In the genomic region with DNA sequence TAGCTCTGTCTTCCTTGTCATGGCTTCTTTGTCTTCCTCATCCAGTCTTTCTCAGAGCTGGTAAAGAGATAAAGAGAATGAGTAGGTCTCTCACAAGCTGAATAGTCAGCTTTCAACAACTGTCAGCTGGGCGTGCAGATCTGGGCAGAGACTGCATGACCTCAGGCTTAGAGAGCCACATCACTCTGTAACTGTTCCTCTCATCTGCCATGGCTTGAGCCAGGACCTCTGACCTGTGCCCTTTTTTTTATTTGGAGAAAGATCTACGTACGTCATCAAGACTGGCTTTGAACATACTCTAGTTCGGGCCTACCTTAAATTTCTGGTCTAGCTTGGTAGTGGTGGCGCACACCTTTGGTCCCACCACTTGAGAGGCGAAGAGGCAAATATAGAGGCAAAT, we compare ENCODE assay signal across 15 mouse cellular contexts. TPM values are rescaled to one million over a fixed set of nuclear protein-coding genes. Genes with fewer than 3 reads are reported as not detected.
DNase-seq lines count a peak whose midpoint lies in the region; ATAC-seq and TF ChIP-seq lines count a peak whose summit lies in the region.
"Had no signal": no experiment of that assay in that cellular context is flagged by ENCODE, and none has a peak within 500 bp of the region (broad histone marks: within the 10 kb centered on the region; RNA-seq: fewer than 3 reads in every experiment).

No protein-coding gene starts in this region.

- H3K9ac ChIP-seq in kidney, embryonic 14.5 days (ENCODE audit: low read depth, low read length), result no peak overlapping the region
- no peak overlapping the region for H3K9ac ChIP-seq in midbrain, embryonic 13.5 days (replicated peaks)
- no peak overlapping the region for H3K9ac ChIP-seq in midbrain, embryonic 16.5 days (ENCODE audit: low read depth, low read length)
- H3K9ac ChIP-seq: limb, embryonic 15.5 days had no signal

- 86% methylated on average over 6 of the region's 6 CpGs for WGBS in heart, embryonic 10.5 days
- WGBS in kidney, embryonic 14.5 days, result 80% methylated on average over 6 of the region's 6 CpGs
- 96% methylated on average over 6 of the region's 6 CpGs for WGBS in kidney, adult 2 months
- WGBS in midbrain, embryonic 13.5 days, result 83% methylated on average over 6 of the region's 6 CpGs
- WGBS in midbrain, embryonic 16.5 days, result 81% methylated on average over 6 of the region's 6 CpGs

- peaks cover 56% of the 10 kb centered on the region for H3K4me1 ChIP-seq in heart, embryonic 10.5 days
- peaks cover 18% of the 10 kb centered on the region for H3K4me1 ChIP-seq in kidney, embryonic 14.5 days (ENCODE audit: control insufficient read depth, insufficient read depth, low read length)
- H3K4me1 ChIP-seq in kidney, adult 2 months (ENCODE audit: control insufficient read depth, insufficient read depth, low read length), result 0 out of 2 replicates have a peak, but pooled peaks cover 5% of the 10 kb centered on the region
- H3K4me1 ChIP-seq in midbrain, embryonic 13.5 days (replicated peaks), result peaks cover 27% of the 10 kb centered on the region
- peaks cover 9% of the 10 kb centered on the region for H3K4me1 ChIP-seq in midbrain, embryonic 16.5 days (ENCODE audit: control insufficient read depth, insufficient read depth, low read length)

- TF ChIP-seq POLR2A in kidney, adult 2 months (IDR thresholded peaks at IDR 0.05; ENCODE audit: low read depth, low read length), result no peak

- peaks cover 34% of the 10 kb centered on the region for H3K36me3 ChIP-seq in heart, embryonic 10.5 days
- peaks cover 34% of the 10 kb centered on the region for H3K36me3 ChIP-seq in kidney, embryonic 14.5 days (ENCODE audit: control insufficient read depth, insufficient read depth, low read length)
- no peaks in the 10 kb centered on the region for H3K36me3 ChIP-seq in kidney, adult 2 months (ENCODE audit: control insufficient read depth, insufficient read depth, low read length)
- H3K36me3 ChIP-seq in midbrain, embryonic 13.5 days, result no peaks in the 10 kb centered on the region
- no peaks in the 10 kb centered on the region for H3K36me3 ChIP-seq in midbrain, embryonic 16.5 days (ENCODE audit: control insufficient read depth, insufficient read depth, low read length)
- H3K36me3 ChIP-seq: limb, embryonic 15.5 days had no signal

- TF ChIP-seq CTCF in kidney, adult 2 months (conservative IDR thresholded peaks at IDR 0.05; ENCODE audit: insufficient read depth, insufficient read length, low read depth, low read length), result no peak

- no peak for ATAC-seq in kidney, embryonic 14.5 days (ENCODE audit: low FRiP score, low TSS enrichment)
- ATAC-seq in midbrain, embryonic 13.5 days, result no peak
- no peak for ATAC-seq in midbrain, embryonic 16.5 days
- no peak for ATAC-seq in inflammation-experienced regulatory T-cells, adult 6 months

- H3K27ac ChIP-seq in heart, embryonic 10.5 days, result no peak overlapping the region
- no peak overlapping the region for H3K27ac ChIP-seq in kidney, embryonic 14.5 days (ENCODE audit: low read depth, low read length)
- H3K27ac ChIP-seq in kidney, adult 2 months (ENCODE audit: insufficient read depth, low read depth, low read length), result no peak overlapping the region
- H3K27ac ChIP-seq in midbrain, embryonic 13.5 days, result no peak overlapping the region
- no peak overlapping the region for H3K27ac ChIP-seq in midbrain, embryonic 16.5 days (ENCODE audit: low read length)
- H3K27ac ChIP-seq: kidney, postnatal 0 days; limb, embryonic 15.5 days had no signal

- H3K9me3 ChIP-seq in heart, embryonic 10.5 days, result no peaks in the 10 kb centered on the region
- H3K9me3 ChIP-seq in kidney, embryonic 14.5 days (ENCODE audit: control insufficient read depth, low read length), result no peaks in the 10 kb centered on the region
- no peaks in the 10 kb centered on the region for H3K9me3 ChIP-seq in midbrain, embryonic 13.5 days
- H3K9me3 ChIP-seq in midbrain, embryonic 16.5 days (replicated peaks; ENCODE audit: control insufficient read depth, low read length, poor library complexity, severe bottlenecking), result no peaks in the 10 kb centered on the region
- H3K9me3 ChIP-seq: limb, embryonic 15.5 days had no signal

- H3K4me3 ChIP-seq in heart, embryonic 10.5 days, result 0 out of 2 replicates have a peak overlapping the region, but pooled peaks have one; percentile 93
- H3K4me3 ChIP-seq in kidney, embryonic 14.5 days (ENCODE audit: low read length), result no peak overlapping the region
- no peak overlapping the region for H3K4me3 ChIP-seq in kidney, adult 2 months (ENCODE audit: insufficient read depth, low read depth, low read length)
- no peak overlapping the region for H3K4me3 ChIP-seq in midbrain, embryonic 13.5 days (replicated peaks)
- H3K4me3 ChIP-seq in midbrain, embryonic 16.5 days (ENCODE audit: low read depth, low read length), result no peak overlapping the region

- H3K27me3 ChIP-seq in heart, embryonic 10.5 days (ENCODE audit: insufficient read depth, poor library complexity, severe bottlenecking), result no peaks in the 10 kb centered on the region
- no peaks in the 10 kb centered on the region for H3K27me3 ChIP-seq in kidney, embryonic 14.5 days (ENCODE audit: control insufficient read depth, insufficient read depth, low read length)
- no peaks in the 10 kb centered on the region for H3K27me3 ChIP-seq in kidney, adult 2 months (replicated peaks; ENCODE audit: control insufficient read depth, insufficient read depth, low read length)
- H3K27me3 ChIP-seq in midbrain, embryonic 13.5 days, result no peaks in the 10 kb centered on the region
- H3K27me3 ChIP-seq in midbrain, embryonic 16.5 days (ENCODE audit: control insufficient read depth, insufficient read depth, low read depth, low read length), result no peaks in the 10 kb centered on the region
- H3K27me3 ChIP-seq: limb, embryonic 15.5 days had no signal

- intact Hi-C loops in heart, postnatal 14 days (cut with DNase I), result no loop called here

- 0 out of 2 replicates have a peak overlapping the region, but pooled peaks have one; percentile 94 for H3K4me2 ChIP-seq in kidney, embryonic 14.5 days (replicated peaks; ENCODE audit: low read depth, low read length)
- 0 out of 2 replicates have a peak overlapping the region, but pooled peaks have one; percentile 98 for H3K4me2 ChIP-seq in midbrain, embryonic 13.5 days (replicated peaks)
- no peak overlapping the region for H3K4me2 ChIP-seq in midbrain, embryonic 16.5 days (ENCODE audit: low read length)

- no peak for DNase-seq in heart, embryonic 10.5 days (ENCODE audit: low spot score)
- DNase-seq in heart, postnatal 14 days, result no peak
- no peak for DNase-seq in kidney, adult 2 months
- no peak for DNase-seq in spleen, adult 12 weeks (ENCODE audit: low spot score)
- DNase-seq: adrenal gland, postnatal 25 days; cerebellum, adult 9-11 months; embryo, embryonic 11 days had no signal

RNA-seq across cellular contexts. Expression of a gene that starts 2.7 kb away (rescaled TPM):
- 68.1 and 70.9 TPM in 2 replicates for polyA plus RNA-seq in heart, embryonic 10.5 days (2016; fragmentation: Nextera tagmentation; extraction: Ambion mirVana)
- 10 to 100 TPM; 24.1 to 26.9 TPM for total RNA-seq in heart, postnatal 14 days (2021)
- polyA plus RNA-seq in kidney, embryonic 14.5 days (2014; fragmentation: Nextera tagmentation; extraction: Ambion mirVana), result 38.1 and 44.6 TPM in 2 replicates
- 2.6 and 3.7 TPM in 2 replicates for polyA plus RNA-seq in kidney, adult 2 months (2012; rRNA removed)
- polyA plus RNA-seq in midbrain, embryonic 13.5 days (2015; fragmentation: Nextera tagmentation; extraction: Ambion mirVana), result 14.8 and 17.4 TPM in 2 replicates
- 8.2 and 9.1 TPM in 2 replicates for polyA plus RNA-seq in midbrain, embryonic 16.5 days (2015; fragmentation: Nextera tagmentation; extraction: Ambion mirVana)
- polyA plus RNA-seq in inflammation-experienced regulatory T-cells, adult 6 months (2017; shearing (Covaris generic)), result 1 to 10 TPM; 7.8 to 9.1 (median 8.5) TPM

RNA-seq across cellular contexts. Expression of a gene that starts 4.8 kb away (rescaled TPM):
- polyA plus RNA-seq in heart, embryonic 10.5 days (2016; fragmentation: Nextera tagmentation; extraction: Ambion mirVana), result 13.0 and 13.2 TPM in 2 replicates
- 1 to 10 TPM; 2.0 to 2.3 TPM for total RNA-seq in heart, postnatal 14 days (2021)
- polyA plus RNA-seq in kidney, embryonic 14.5 days (2014; fragmentation: Nextera tagmentation; extraction: Ambion mirVana), result 11.6 and 13.3 TPM in 2 replicates
- 8.4 and 9.6 TPM in 2 replicates for polyA plus RNA-seq in kidney, adult 2 months (2012; rRNA removed)
- polyA plus RNA-seq in midbrain, embryonic 13.5 days (2015; fragmentation: Nextera tagmentation; extraction: Ambion mirVana), result 5.8 and 6.0 TPM in 2 replicates
- polyA plus RNA-seq in midbrain, embryonic 16.5 days (2015; fragmentation: Nextera tagmentation; extraction: Ambion mirVana), result 5.1 and 5.8 TPM in 2 replicates
- polyA plus RNA-seq in inflammation-experienced regulatory T-cells, adult 6 months (2017; shearing (Covaris generic)), result 1 to 10 TPM; 4.3 to 8.4 (median 5.4) TPM

RNA-seq across cellular contexts. Expression of a gene that starts 13.5 kb away (rescaled TPM):
- 5.8 and 11.7 TPM in 2 replicates for polyA plus RNA-seq in heart, embryonic 10.5 days (2016; fragmentation: Nextera tagmentation; extraction: Ambion mirVana)
- total RNA-seq in heart, postnatal 14 days (2021), result 100 to 1,000 TPM; 184 to 195 TPM
- polyA plus RNA-seq in kidney, embryonic 14.5 days (2014; fragmentation: Nextera tagmentation; extraction: Ambion mirVana), result 4.4 and 4.8 TPM in 2 replicates
- polyA plus RNA-seq in kidney, adult 2 months (2012; rRNA removed), result 34.5 and 36.6 TPM in 2 replicates
- polyA plus RNA-seq in midbrain, embryonic 13.5 days (2015; fragmentation: Nextera tagmentation; extraction: Ambion mirVana), result 2.4 and 2.9 TPM in 2 replicates
- 5.1 and 5.2 TPM in 2 replicates for polyA plus RNA-seq in midbrain, embryonic 16.5 days (2015; fragmentation: Nextera tagmentation; extraction: Ambion mirVana)
- 1 to 10 TPM; 1.3 to 4.5 (median 1.7) TPM for polyA plus RNA-seq in inflammation-experienced regulatory T-cells, adult 6 months (2017; shearing (Covaris generic))

RNA-seq across cellular contexts. Expression of a gene that starts 41.5 kb away (rescaled TPM):
- 0.23 and 0.46 TPM in 2 replicates for polyA plus RNA-seq in heart, embryonic 10.5 days (2016; fragmentation: Nextera tagmentation; extraction: Ambion mirVana)
- under 1 TPM in 1 of 2 experiments, not detected in 1; 0.19 TPM for total RNA-seq in heart, postnatal 14 days (2021)
- 0.09 TPM in 1 of 2 replicates, not detected in the other for polyA plus RNA-seq in kidney, embryonic 14.5 days (2014; fragmentation: Nextera tagmentation; extraction: Ambion mirVana)
- polyA plus RNA-seq in kidney, adult 2 months (2012; rRNA removed), result 0.34 and 0.45 TPM in 2 replicates
- 79.3 and 82.7 TPM in 2 replicates for polyA plus RNA-seq in midbrain, embryonic 13.5 days (2015; fragmentation: Nextera tagmentation; extraction: Ambion mirVana)
- 111 and 113 TPM in 2 replicates for polyA plus RNA-seq in midbrain, embryonic 16.5 days (2015; fragmentation: Nextera tagmentation; extraction: Ambion mirVana)
- polyA plus RNA-seq in inflammation-experienced regulatory T-cells, adult 6 months (2017; shearing (Covaris generic)), result not detected
- total RNA-seq: granulocyte monocyte progenitor cell, adult 5-6 weeks had no signal
- polyA plus RNA-seq: spleen, adult 2 months had no signal
